Mouse (Mus musculus) liver, embryonic 15.5 days (tissue): ENCODE data around the gene Rab40b. TPM values are rescaled to one million over a fixed set of nuclear protein-coding genes. Genes with fewer than 3 reads are reported as not detected.
A peak's percentile ranks its signal among the peaks of the same experiment; 100 is the strongest.

ENCODE experiments used
- ATAC-seq: fragments of 200-750 bp; cut with Nextera tagmentation; 2 replicates; pipeline ENCODE4 v1.8.0; 2017; ENCODE audit warnings: moderate number of reproducible peaks, mild to moderate bottlenecking, moderate library complexity; ENCODE audit not compliant: insufficient read depth
- H3K27ac ChIP-seq: fragments of 300-500 bp; sonication (generic); replicated peaks from 2 replicates; pipeline ENCODE4 v1.5.1; 2015; ENCODE audit warnings: mild to moderate bottlenecking, inconsistent platforms
- H3K27me3 ChIP-seq: fragments of 300-500 bp; sonication (generic); 2 replicates; pipeline ENCODE4 v1.6.1; 2015; ENCODE audit warnings: mild to moderate bottlenecking, inconsistent platforms
- H3K36me3 ChIP-seq: fragments of 300-500 bp; sonication (generic); replicated peaks from 2 replicates; pipeline ENCODE4 v1.6.1; 2015; ENCODE audit warnings: moderate library complexity, mild to moderate bottlenecking, inconsistent platforms
- H3K4me1 ChIP-seq: fragments of 300-500 bp; sonication (generic); replicated peaks from 2 replicates; pipeline ENCODE4 v1.6.1; 2015; ENCODE audit warnings: inconsistent platforms
- H3K4me2 ChIP-seq: fragments of 300-500 bp; sonication (generic); 2 replicates; pipeline ENCODE4 v1.6.1; 2015; ENCODE audit warnings: moderate library complexity, mild to moderate bottlenecking, inconsistent platforms
- H3K4me3 ChIP-seq: fragments of 300-500 bp; sonication (generic); replicated peaks from 2 replicates; pipeline ENCODE4 v1.5.1; 2015; ENCODE audit warnings: mild to moderate bottlenecking, inconsistent platforms
- H3K9ac ChIP-seq: fragments of 300-500 bp; sonication (generic); 2 replicates; pipeline ENCODE4 v1.6.1; 2015; ENCODE audit warnings: moderate library complexity, mild to moderate bottlenecking, inconsistent platforms
- H3K9me3 ChIP-seq: fragments of 300-500 bp; sonication (generic); replicated peaks from 2 replicates; pipeline ENCODE4 v1.6.1; 2016; ENCODE audit warnings: inconsistent platforms
- WGBS: fragments of 180-500 bp; shearing (Covaris S2); methylation state at CpG from one replicate; pipeline ENCODE4 v1.1.7; 2015; ENCODE audit warnings: mixed read lengths; ENCODE audit not compliant: insufficient replicate concordance; 5-methylcytosine and 5-hydroxymethylcytosine counted together
- polyA plus RNA-seq: library from polyadenylated mRNA; unstranded; fragments of >200 nt; fragmentation: Nextera tagmentation; extraction: Ambion mirVana; gene quantifications from 2 replicates; pipeline ENCODE4 v1.2.1, GENCODE M21; 2015

Rab40b gene
- polyA plus RNA-seq, 1 experiment from 2014 or later, result 1.4 TPM

DNA sequence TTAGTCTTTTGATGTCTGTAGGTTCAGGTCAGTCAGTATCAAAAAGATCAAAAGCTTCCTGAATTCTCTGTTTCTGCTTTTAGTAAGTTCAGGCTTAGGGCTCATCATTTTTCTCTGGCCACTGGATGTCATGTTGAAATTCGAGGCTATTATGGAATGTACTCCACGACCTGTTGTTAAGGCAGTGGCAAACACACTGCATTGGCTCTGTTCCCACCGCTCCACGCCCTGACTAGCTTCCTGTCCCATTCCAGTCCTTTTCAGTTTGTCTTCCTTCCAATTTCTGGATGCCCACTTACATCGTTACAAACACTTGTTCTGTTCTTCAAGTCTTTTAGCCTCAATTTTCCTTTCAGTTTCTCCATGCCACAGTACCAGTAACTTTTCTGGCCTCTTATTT lies 27.3 kb upstream of the Rab40b start:
- 56% methylated on average over 5 of the region's 5 CpGs for WGBS
- H3K4me3 ChIP-seq, result no peak overlapping the region
- H3K4me2 ChIP-seq, result no peak overlapping the region
- H3K27ac ChIP-seq, result no peak overlapping the region
- ATAC-seq, result no peak
- H3K36me3 ChIP-seq, result no peaks in the 10 kb centered on the region
- peaks cover 21% of the 10 kb centered on the region for H3K27me3 ChIP-seq
- H3K9me3 ChIP-seq, result no peaks in the 10 kb centered on the region
- H3K9ac ChIP-seq, result no peak overlapping the region
- H3K4me1 ChIP-seq, result peaks cover 10% of the 10 kb centered on the region

DNA sequence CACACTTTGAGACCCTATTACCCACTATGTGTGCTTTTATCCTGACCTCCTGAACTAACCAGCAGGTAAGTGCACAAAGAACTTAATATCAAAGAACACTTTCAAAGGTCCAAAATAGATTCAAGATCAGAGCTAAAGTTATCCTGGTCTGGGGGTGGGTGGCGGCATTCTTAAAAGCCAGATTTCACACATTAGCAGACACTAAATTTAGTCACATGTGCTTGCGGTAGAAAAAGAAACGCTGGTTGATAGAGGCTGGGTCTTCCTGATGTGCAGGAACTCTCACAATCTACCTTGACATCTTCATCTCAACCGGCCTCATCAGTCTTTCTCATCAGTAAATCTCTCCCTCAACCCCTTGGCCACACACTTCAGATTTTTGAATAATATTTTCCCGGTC lies 26.7 kb upstream of the Rab40b start:
- Histone ChIP-seq H3K4me3 (no peak overlapping the region), H3K4me1 (peaks cover 6% of the 10 kb centered on the region; the same call in 1 of the 2 replicates), H3K36me3 (no peaks in the 10 kb centered on the region), H3K4me2 (no peak overlapping the region), H3K9me3 (no peaks in the 10 kb centered on the region), H3K27ac (no peak overlapping the region), H3K27me3 (peaks cover 27% of the 10 kb centered on the region), H3K9ac (no peak overlapping the region)
- ATAC-seq, result no peak
- 70% methylated on average over 5 of the region's 5 CpGs for WGBS

DNA sequence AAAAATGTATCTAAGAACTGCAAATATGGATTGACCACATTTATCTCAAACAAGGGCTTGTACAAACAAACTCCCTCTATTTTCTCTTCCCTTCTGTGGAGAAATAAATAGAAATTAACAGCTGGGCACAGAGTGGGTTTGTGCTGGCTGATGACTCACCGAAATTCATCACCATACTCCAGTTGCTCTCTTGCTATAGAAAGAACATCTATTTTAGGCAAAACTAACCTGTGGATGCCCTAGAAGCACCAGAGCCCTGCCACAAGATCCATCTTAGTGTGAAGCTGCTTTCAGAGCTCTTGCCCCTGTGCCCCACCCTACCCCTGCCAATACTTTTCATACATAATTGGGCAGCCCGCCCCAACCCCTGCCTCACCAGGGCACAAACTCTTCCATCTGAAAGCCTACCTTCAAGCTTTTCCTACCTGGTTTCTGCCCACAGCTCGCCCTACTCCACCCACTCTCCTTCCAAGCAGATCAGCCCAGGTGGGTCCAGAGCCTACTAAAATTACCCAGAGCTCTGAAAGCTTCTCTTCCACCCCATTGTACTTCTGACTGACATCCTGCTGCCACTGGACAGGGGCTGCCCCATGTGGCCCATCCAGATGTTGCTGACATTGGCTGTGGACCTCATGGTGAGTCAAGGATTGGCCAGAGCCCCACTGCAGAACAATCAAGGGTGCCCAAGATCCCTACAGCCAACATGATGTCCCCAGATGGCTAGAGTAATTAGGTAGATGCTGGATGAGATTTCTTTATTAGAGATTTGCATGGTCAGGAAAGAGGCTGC lies 19.5 kb upstream of the Rab40b start:
- H3K27ac ChIP-seq, result no peak overlapping the region
- no peaks in the 10 kb centered on the region for H3K9me3 ChIP-seq
- H3K4me1 ChIP-seq, result no peaks in the 10 kb centered on the region
- no peak overlapping the region for H3K4me2 ChIP-seq
- no peak for ATAC-seq
- no peak overlapping the region for H3K9ac ChIP-seq
- H3K36me3 ChIP-seq, result no peaks in the 10 kb centered on the region
- WGBS, result 64% methylated on average over 3 of the region's 3 CpGs
- no peak overlapping the region for H3K4me3 ChIP-seq
- H3K27me3 ChIP-seq, result peaks cover 63% of the 10 kb centered on the region

DNA sequence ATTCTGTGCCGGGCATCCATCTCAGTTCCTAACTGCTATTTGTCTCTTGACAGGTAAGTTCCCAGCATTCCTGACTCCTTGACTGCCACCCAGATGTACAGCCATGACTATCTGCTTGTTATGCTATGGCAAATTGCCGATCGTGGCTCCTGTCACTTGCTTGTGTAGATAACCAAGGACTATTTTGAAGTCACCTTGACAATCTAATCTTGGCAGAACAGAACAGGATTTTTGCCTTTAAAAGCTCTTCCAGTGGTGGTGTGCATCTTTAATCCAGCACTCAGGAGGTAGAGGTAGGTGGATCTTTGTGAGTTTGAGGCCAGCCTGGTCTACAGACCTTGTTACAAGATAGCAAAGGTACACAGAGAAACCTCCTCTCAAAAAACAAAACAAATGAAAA lies 4.4 kb upstream of the Rab40b start:
- H3K9ac ChIP-seq, result no peak overlapping the region
- H3K27ac ChIP-seq, result no peak overlapping the region
- ATAC-seq, result no peak
- H3K36me3 ChIP-seq, result no peaks in the 10 kb centered on the region
- no peak overlapping the region for H3K4me2 ChIP-seq
- no peak overlapping the region for H3K4me3 ChIP-seq
- H3K4me1 ChIP-seq, result peaks cover 21% of the 10 kb centered on the region
- no peaks in the 10 kb centered on the region for H3K9me3 ChIP-seq
- 33% methylated on average over 3 of the region's 3 CpGs for WGBS
- H3K27me3 ChIP-seq, result peaks cover 17% of the 10 kb centered on the region

DNA sequence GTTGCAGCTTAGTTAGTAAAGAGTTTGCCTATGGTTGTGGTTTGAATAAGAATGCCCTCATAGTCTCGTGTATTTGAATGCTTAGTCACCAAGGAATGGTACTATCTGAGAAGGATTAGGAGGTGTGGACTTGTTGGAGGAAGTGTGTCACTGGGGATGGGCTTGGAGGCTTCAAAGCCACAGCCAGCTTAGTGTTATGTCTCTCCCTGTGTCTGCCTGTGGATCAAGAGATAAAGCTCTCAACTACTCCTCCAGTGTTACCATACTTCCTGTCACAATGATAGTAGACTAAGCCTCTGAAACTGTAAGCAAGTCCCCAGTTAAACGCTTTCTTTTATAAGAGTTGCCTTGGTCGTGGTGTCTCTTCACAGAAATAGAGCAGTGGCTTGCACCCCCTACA lies 2.7 kb upstream of the Rab40b start:
- Histone ChIP-seq H3K9me3 (no peaks in the 10 kb centered on the region), H3K36me3 (no peaks in the 10 kb centered on the region), H3K9ac (no peak overlapping the region), H3K4me3 (no peak overlapping the region), H3K4me1 (peaks cover 24% of the 10 kb centered on the region), H3K4me2 (no peak overlapping the region), H3K27ac (no peak overlapping the region), H3K27me3 (peaks cover 33% of the 10 kb centered on the region)
- ATAC-seq, result no peak
- WGBS, result 25% methylated on average over 3 of the region's 3 CpGs

DNA sequence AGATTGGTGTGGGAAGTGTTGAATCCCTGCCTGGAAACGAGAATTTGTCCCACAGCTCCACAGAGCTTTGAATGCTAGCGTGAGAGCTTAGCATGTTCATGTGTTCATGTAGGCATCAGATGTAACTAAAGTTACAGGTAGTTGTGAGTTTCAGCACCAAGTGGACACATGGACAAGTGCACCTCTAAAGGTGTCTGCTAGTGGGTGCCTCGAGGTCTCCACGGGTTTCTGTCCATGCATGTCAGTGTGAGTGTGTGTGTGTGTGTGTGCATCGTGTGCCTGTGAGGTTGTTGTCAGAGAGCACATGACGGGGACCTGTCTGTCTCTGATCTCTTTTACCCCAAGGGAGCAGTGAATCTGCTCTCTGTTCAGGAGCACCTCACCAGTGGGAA lies 499 bp upstream of the Rab40b start:
- Histone ChIP-seq H3K4me3 (peak overlapping the region; percentile 68), H3K27me3 (peaks cover 34% of the 10 kb centered on the region), H3K4me1 (peaks cover 24% of the 10 kb centered on the region), H3K4me2 (peak overlapping the region; percentile 99), H3K36me3 (no peaks in the 10 kb centered on the region), H3K9me3 (no peaks in the 10 kb centered on the region), H3K27ac (no peak overlapping the region), H3K9ac (no peak overlapping the region)
- 16% methylated on average over 6 of the region's 6 CpGs for WGBS
- ATAC-seq, result no peak

DNA sequence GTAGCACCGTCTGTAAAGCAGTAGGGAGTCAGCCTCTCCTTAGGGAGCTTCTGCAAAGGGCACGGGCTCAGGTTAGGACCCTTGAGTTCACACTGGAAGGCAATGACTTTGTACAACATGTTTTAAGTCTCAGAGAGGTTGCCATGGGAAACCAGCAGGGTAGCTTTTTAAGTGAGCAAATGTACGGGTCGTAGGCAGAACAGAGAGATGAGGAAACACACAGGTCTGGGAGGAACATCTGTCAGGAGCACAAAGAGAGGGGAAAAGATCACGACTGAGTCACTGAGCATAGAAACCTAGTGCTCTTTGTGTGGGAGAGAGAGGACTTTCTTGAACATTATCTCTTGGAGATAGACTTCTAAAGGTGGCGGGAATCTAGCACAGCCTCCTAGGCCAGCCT lies 7.8 kb downstream of the Rab40b start:
- H3K4me2 ChIP-seq, result no peak overlapping the region
- 65% methylated on average over 6 of the region's 6 CpGs for WGBS
- H3K9ac ChIP-seq, result no peak overlapping the region
- 0 out of 2 replicates have a peak, but pooled peaks cover 6% of the 10 kb centered on the region for H3K27me3 ChIP-seq
- H3K4me1 ChIP-seq, result no peaks in the 10 kb centered on the region
- H3K36me3 ChIP-seq, result no peaks in the 10 kb centered on the region
- no peak overlapping the region for H3K4me3 ChIP-seq
- H3K9me3 ChIP-seq, result no peaks in the 10 kb centered on the region
- ATAC-seq, result no peak
- no peak overlapping the region for H3K27ac ChIP-seq

DNA sequence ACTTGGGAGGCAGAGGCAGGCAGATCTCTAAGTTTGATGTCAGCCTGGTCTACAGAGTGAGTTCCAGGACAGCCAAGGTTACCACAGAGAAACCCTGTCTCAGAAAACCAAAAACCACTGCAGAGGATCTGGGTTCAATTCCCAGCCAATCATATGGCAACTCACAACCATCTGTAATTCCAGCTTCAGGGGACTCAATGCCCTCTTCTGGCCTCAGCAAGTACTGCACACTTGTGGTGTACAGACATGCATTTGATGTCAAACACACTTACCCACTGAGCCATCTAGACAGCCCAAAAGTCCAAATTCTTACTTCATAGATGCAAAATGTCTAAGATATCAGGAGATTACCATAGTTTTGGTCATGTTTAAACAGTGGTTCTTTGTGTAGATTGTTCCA lies 9.4 kb downstream of the Rab40b start:
- ATAC-seq, result no peak
- H3K4me3 ChIP-seq, result no peak overlapping the region

DNA sequence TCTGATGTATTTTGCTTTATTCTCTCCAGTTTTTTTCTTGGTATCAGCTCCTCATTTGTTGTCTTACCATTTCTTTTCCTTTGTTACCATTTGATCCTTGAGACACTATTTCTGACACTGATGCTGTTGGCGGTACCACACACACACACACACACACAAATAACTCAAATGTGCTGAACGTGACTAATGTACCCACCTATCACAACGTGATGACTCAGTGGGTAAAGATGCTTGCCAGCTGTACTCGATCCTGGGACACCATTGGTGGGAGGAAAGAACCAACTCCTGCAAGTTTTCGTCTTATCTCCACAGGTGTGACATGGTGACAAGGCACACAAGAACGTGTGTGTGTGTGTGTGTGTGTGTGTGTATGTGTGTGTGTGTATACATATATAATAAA lies 14.7 kb downstream of the Rab40b start:
- 47% methylated on average over 6 of the region's 6 CpGs for WGBS
- Histone ChIP-seq H3K9me3 (no peaks in the 10 kb centered on the region), H3K4me3 (no peak overlapping the region), H3K9ac (no peak overlapping the region), H3K4me1 (0 out of 2 replicates have a peak, but pooled peaks cover 4% of the 10 kb centered on the region), H3K27ac (no peak overlapping the region), H3K4me2 (no peak overlapping the region), H3K27me3 (0 out of 2 replicates have a peak, but pooled peaks cover 3% of the 10 kb centered on the region), H3K36me3 (no peaks in the 10 kb centered on the region)
- ATAC-seq, result no peak

More for the DNA sequence above, 9.4 kb downstream of the Rab40b start:
- Histone ChIP-seq H3K4me1 (no peaks in the 10 kb centered on the region), H3K4me2 (no peak overlapping the region), H3K9me3 (no peaks in the 10 kb centered on the region), H3K9ac (no peak overlapping the region), H3K27me3 (0 out of 2 replicates have a peak, but pooled peaks cover 8% of the 10 kb centered on the region), H3K36me3 (no peaks in the 10 kb centered on the region), H3K27ac (no peak overlapping the region)

DNA sequence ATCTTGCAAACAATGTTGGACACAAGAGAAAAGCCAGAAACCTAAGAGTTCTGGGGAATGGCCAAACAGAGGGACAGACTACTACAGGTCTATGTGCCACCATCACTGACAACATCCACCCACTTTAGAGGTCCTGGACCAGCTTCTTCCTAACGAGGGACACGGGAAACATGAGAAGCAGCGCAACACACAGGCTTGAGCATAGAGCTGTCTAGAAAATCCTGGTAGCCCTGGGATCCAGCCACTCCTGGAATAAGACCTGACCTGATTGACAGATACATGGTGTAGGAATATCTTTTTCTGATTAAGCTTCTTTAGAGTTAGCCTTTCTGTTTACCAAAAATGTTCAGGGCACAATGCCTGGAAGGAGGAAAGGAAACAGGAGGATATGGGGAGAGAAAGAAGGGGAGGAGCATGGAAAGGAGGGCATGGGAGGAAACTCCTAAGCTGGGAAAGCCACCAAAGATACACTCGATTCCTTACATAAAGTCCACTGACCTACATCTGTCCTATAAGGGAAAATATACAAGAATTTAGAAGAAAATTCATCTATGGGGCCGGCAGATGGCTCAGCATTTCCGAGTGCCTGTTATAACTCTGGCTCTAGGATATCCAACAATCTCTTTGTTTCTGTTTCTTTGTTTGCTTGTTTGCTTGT lies 17.6 kb downstream of the Rab40b start:
- Histone ChIP-seq H3K36me3 (no peaks in the 10 kb centered on the region), H3K4me1 (0 out of 2 replicates have a peak, but pooled peaks cover 4% of the 10 kb centered on the region), H3K27ac (no peak overlapping the region), H3K9ac (no peak overlapping the region), H3K9me3 (no peaks in the 10 kb centered on the region), H3K27me3 (0 out of 2 replicates have a peak, but pooled peaks cover 3% of the 10 kb centered on the region), H3K4me2 (no peak overlapping the region), H3K4me3 (no peak overlapping the region)
- 65% methylated on average over 6 of the region's 6 CpGs for WGBS
- ATAC-seq, result no peak

DNA sequence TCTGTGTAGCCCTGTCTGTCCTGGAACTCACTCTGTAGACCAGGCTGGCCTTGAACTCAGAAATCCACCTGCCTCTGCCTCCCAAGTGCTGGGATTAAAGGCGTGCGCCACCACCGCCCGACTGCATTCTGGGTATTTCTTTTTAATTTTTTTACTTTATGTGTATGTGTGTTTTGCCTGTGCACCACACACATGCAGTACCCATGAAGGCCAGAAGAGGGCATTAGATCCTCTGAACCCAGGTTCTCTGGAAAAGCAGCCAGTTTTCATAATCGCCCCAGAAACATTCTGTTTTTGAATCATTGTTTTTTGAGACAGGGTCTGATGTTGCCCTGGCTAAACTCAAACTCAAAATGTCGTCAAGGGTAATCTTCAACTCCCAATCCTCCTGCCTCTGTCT lies 18.4 kb downstream of the Rab40b start:
- H3K9me3 ChIP-seq, result no peaks in the 10 kb centered on the region
- no peaks in the 10 kb centered on the region for H3K36me3 ChIP-seq
- H3K9ac ChIP-seq, result no peak overlapping the region
- no peak overlapping the region for H3K4me2 ChIP-seq
- no peak overlapping the region for H3K27ac ChIP-seq
- ATAC-seq, result no peak
- no peaks in the 10 kb centered on the region for H3K27me3 ChIP-seq
- no peak overlapping the region for H3K4me3 ChIP-seq
- 0 out of 2 replicates have a peak, but pooled peaks cover 4% of the 10 kb centered on the region for H3K4me1 ChIP-seq
- 41% methylated on average over 6 of the region's 6 CpGs for WGBS
